Mouse (Mus musculus) G1E-ER4 (cell line): ENCODE data around the gene Mcrip1. TPM values are rescaled to one million over a fixed set of nuclear protein-coding genes. Genes with fewer than 3 reads are reported as not detected.

Source experiments
- GATA1 ChIP-seq: IDR thresholded peaks from one replicate; pipeline ENCODE4 v1.8.0; 2012; ENCODE audit warnings: low read length, inconsistent platforms
- polyA plus RNA-seq: library from polyadenylated mRNA; stranded (reverse); fragments of >175 nt; gene quantifications from 2 replicates; pipeline ENCODE4 v1.2.3, GENCODE M21; 2012

The Mcrip1 gene
- polyA plus RNA-seq, 1 experiment, result 170 TPM

- no peak for TF ChIP-seq GATA1
These were observed 11.6 kb upstream of the Mcrip1 start for GRCm38 (mm10) chr11:120560952-120561728.

- TF ChIP-seq GATA1, result no peak
These were observed 5.7 kb upstream of the Mcrip1 start for GRCm38 (mm10) chr11:120555260-120555659.

GRCm38 (mm10) chr11:120554834-120555233, 5.3 kb upstream of the Mcrip1 start:
- TF ChIP-seq GATA1, result no peak

- TF ChIP-seq GATA1, result no peak
These were observed 3.2 kb upstream of the Mcrip1 start for GRCm38 (mm10) chr11:120552736-120553135.

GRCm38 (mm10) chr11:120550810-120551440, 1.4 kb upstream of the Mcrip1 start, which contains the start of gene Ppp1r27:
TSS of gene Ppp1r27 (minus strand) at chr11:120551132.
- TF ChIP-seq GATA1, result no peak

GRCm38 (mm10) chr11:120549986-120550809, 671 bp upstream of the Mcrip1 start:
- no peak for TF ChIP-seq GATA1

- no peak for TF ChIP-seq GATA1
These were observed 750 bp downstream of the Mcrip1 start for GRCm38 (mm10) chr11:120548786-120549167.

GRCm38 (mm10) chr11:120548214-120548613, 1.3 kb downstream of the Mcrip1 start:
- no peak for TF ChIP-seq GATA1

GRCm38 (mm10) chr11:120547469-120547868, 2.1 kb downstream of the Mcrip1 start:
- TF ChIP-seq GATA1, result no peak

- no peak for TF ChIP-seq GATA1
These were observed 3.6 kb downstream of the Mcrip1 start for GRCm38 (mm10) chr11:120545964-120546363.

- TF ChIP-seq GATA1, result no peak
These were observed 7.2 kb downstream of the Mcrip1 start for GRCm38 (mm10) chr11:120542376-120542775.

GRCm38 (mm10) chr11:120541907-120542306, 7.6 kb downstream of the Mcrip1 start:
- TF ChIP-seq GATA1, result no peak

GRCm38 (mm10) chr11:120539285-120540014, 10.1 kb downstream of the Mcrip1 start:
- no peak for TF ChIP-seq GATA1

- TF ChIP-seq GATA1, result no peak
These were observed 10.6 kb downstream of the Mcrip1 start for GRCm38 (mm10) chr11:120538955-120539284.

- no peak for TF ChIP-seq GATA1
These were observed 11.0 kb downstream of the Mcrip1 start for GRCm38 (mm10) chr11:120538485-120538884.

- TF ChIP-seq GATA1, result no peak
These were observed 13.7 kb downstream of the Mcrip1 start for GRCm38 (mm10) chr11:120535804-120536203.

- TF ChIP-seq GATA1, result no peak
These were observed 14.4 kb downstream of the Mcrip1 start for GRCm38 (mm10) chr11:120535145-120535544.
